Mouse (Mus musculus) urinary bladder, postnatal 36 days (tissue): ENCODE measurements around the gene Flot1.
A peak's percentile ranks its signal among the peaks of the same experiment; 100 is the strongest.

Source experiments
- DNase-seq, 2 experiments: peaks; one replicate each; pipeline ENCODE4 v3.0.0; 2022; ENCODE audit warnings: low spot score in 2 of 2, mixed read lengths in 1 of 2

Flot1 gene

GRCm38 (mm10) chr17:35866911-35867890 is 44.2 kb downstream of the Flot1 start:
- peak; percentile 20 to 39 for DNase-seq

GRCm38 (mm10) chr17:35868165-35868820 is 45.3 kb downstream of the Flot1 start:
- DNase-seq, result no peak

- DNase-seq, result no peak
Observed at GRCm38 (mm10) chr17:35868961-35869345, 45.9 kb downstream of the Flot1 start.

GRCm38 (mm10) chr17:35869346-35870067 is 46.5 kb downstream of the Flot1 start:
- DNase-seq, result peak; percentile 23 to 50

- DNase-seq, result peak; percentile 23 to 54
Observed at GRCm38 (mm10) chr17:35870151-35870883, 47.3 kb downstream of the Flot1 start.

- DNase-seq, result no peak
Observed at GRCm38 (mm10) chr17:35870884-35871696, 48.1 kb downstream of the Flot1 start.

GRCm38 (mm10) chr17:35873774-35874519 is 50.9 kb downstream of the Flot1 start:
- peak; percentile 84 to 89 for DNase-seq

GRCm38 (mm10) chr17:35874721-35875120 is 51.7 kb downstream of the Flot1 start:
- no peak for DNase-seq

GRCm38 (mm10) chr17:35879245-35880057 is 56.4 kb downstream of the Flot1 start, which contains the start of gene Dhx16:
Gene Dhx16 (plus strand): TSS chr17:35879819.
- DNase-seq, result peak; percentile 90 to 94
